Mouse (Mus musculus): Measurements from ENCODE around the gene Taf8. TPM values are rescaled to one million over a fixed set of nuclear protein-coding genes. Genes with fewer than 3 reads are reported as not detected.
A peak's percentile ranks its signal among the peaks of the same experiment; 100 is the strongest.

Gene Taf8
- polyA plus RNA-seq (2016; fragmentation: Nextera tagmentation; extraction: Ambion mirVana) = 28.7 and 30.3 TPM in 2 replicates

DNA sequence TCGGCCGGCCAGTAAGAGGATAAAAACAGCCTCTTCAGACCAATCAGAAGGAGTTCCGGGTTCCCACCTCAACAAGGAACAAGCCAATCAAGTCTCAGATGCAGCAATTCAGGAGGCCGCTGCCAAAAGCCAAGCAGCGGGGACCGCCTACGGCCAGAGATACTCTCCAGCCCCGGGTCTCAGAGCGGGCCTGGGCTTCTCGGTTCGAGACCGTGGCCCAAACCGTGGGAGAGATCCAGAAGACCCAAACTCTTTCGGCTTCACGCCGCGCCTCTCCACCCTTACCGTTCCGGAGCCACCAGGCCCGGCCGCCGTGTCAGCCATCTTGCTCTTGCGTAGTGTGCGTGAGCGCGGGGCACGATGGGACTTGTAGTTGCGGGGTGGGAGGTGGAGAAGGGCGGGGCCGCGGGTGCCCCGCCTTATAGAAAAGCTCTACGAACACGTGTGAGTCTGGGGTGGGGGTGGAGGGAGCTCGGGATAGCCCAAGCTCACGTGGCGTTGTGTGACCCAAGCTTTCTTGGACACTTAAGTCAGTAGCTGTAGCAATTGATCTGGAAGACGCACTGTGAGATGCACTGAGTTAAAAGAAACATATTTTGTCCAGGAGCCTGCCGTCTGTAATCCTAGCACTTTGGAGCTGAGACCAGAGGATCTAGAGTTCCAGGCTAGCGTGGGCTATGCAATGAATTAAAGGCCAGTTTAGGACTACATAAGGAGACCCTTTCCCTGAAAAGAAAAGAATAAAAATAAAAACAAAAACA is at the start of gene Taf8:
Gene Taf8, minus strand, starts transcription at position 347 of the 761 bp plus-strand sequence.
- Histone ChIP-seq H3K4me2 (replicated peaks) (peak within 1 kb of the TSS; percentile 88), H3K27ac (no peak within 1 kb of the TSS), H3K36me3 (peaks cover 16% of the 10 kb centered on the region), H3K27me3 (replicated peaks) (no peaks in the 10 kb centered on the region), H3K9me3 (no peaks in the 10 kb centered on the region), H3K9ac (peak within 1 kb of the TSS; percentile 62), H3K4me1 (peaks cover 18% of the 10 kb centered on the region), H3K4me3 (peak within 1 kb of the TSS; percentile 53)
- WGBS = 3% methylated on average over 40 of the region's 40 CpGs
- ATAC-seq (ENCODE audit: low FRiP score, low read depth) = peak; percentile 97

DNA sequence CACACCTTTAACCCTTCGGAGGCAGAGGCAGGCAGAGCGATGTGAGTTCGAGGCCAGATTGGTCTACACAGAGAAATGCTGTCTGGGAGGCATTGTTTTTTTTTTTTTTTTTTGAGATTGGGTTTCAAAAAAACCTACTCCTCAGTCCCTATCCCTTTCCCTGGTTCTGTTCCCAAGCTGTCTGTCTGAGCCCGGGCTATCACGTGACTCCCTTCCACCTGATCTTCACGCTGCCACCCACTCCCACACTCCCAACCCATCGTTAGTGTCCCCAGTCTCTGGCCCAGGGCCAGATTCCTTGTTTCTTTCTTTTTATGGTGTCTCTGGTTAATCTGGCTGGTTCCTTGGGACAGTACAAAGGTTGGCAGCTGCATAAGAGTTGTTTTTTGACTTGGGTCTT is 49.0 kb upstream of the Taf8 start:
- no peak for ATAC-seq (ENCODE audit: low FRiP score, low read depth)

DNA sequence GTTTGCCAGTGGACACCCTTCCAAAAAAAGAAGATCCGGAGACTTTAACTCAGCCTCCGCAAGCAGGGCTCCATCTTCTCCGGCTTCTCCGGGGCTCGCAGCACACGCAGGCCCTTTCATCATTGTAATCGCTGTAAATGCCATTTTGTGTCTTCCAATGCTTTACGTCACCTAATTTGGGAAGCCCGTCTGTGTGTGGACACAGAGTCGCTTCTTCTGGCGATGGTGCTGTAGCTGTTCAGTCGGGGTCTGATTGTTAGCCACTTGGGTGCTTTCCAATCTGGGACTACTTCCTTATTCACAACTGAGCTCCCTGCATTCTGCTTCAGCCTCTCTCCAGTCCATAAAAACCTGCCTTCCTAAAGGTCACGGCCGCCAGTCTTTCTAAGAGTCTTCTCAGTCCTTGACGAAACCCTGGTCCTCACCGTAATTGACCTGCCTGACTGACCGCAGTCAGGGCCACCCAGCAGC is 43.8 kb upstream of the Taf8 start:
- WGBS = 72% methylated on average over 17 of the region's 17 CpGs
- no peak overlapping the region for H3K4me2 ChIP-seq (replicated peaks)

More for the DNA sequence above, 49.0 kb upstream of the Taf8 start:
- Histone ChIP-seq H3K4me3 (no peak overlapping the region), H3K36me3 (no peaks in the 10 kb centered on the region), H3K27me3 (replicated peaks) (no peaks in the 10 kb centered on the region), H3K4me1 (no peaks in the 10 kb centered on the region), H3K9ac (no peak overlapping the region), H3K9me3 (no peaks in the 10 kb centered on the region), H3K27ac (no peak overlapping the region), H3K4me2 (replicated peaks) (no peak overlapping the region)
- WGBS = 80% methylated on average over 7 of the region's 7 CpGs

DNA sequence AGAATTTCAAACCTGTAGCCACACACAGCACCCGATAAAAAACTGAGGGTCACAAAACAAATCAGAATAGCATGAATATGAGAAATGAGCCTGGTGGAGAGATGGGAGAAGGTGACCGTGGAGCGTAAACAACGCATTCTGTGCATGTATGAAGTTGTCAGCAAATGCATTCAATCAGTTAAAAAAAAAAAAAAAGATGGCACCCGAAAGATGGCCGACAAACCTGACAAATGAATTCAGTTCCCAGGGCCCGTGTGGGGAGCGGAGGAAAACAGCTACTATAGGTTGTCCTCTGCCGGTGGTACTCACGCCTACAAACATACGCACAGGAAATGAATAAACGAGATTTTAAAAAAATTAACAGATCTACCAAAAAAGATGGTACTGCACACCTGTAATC is 43.1 kb upstream of the Taf8 start:
- Histone ChIP-seq H3K36me3 (no peaks in the 10 kb centered on the region), H3K9ac (no peak overlapping the region), H3K4me3 (no peak overlapping the region), H3K27me3 (replicated peaks) (no peaks in the 10 kb centered on the region), H3K4me2 (replicated peaks) (no peak overlapping the region), H3K27ac (no peak overlapping the region), H3K9me3 (no peaks in the 10 kb centered on the region), H3K4me1 (peaks cover 5% of the 10 kb centered on the region; the same call in 1 of the 2 replicates)
- ATAC-seq (ENCODE audit: low FRiP score, low read depth) = no peak
- WGBS = 90% methylated on average over 12 of the region's 12 CpGs

More for the DNA sequence above, 43.8 kb upstream of the Taf8 start:
- ATAC-seq (ENCODE audit: low FRiP score, low read depth) = no peak
- Histone ChIP-seq H3K9me3 (no peaks in the 10 kb centered on the region), H3K4me1 (peaks cover 5% of the 10 kb centered on the region; the same call in 1 of the 2 replicates), H3K27me3 (replicated peaks) (no peaks in the 10 kb centered on the region), H3K9ac (no peak overlapping the region), H3K36me3 (no peaks in the 10 kb centered on the region), H3K4me3 (no peak overlapping the region), H3K27ac (no peak overlapping the region)

DNA sequence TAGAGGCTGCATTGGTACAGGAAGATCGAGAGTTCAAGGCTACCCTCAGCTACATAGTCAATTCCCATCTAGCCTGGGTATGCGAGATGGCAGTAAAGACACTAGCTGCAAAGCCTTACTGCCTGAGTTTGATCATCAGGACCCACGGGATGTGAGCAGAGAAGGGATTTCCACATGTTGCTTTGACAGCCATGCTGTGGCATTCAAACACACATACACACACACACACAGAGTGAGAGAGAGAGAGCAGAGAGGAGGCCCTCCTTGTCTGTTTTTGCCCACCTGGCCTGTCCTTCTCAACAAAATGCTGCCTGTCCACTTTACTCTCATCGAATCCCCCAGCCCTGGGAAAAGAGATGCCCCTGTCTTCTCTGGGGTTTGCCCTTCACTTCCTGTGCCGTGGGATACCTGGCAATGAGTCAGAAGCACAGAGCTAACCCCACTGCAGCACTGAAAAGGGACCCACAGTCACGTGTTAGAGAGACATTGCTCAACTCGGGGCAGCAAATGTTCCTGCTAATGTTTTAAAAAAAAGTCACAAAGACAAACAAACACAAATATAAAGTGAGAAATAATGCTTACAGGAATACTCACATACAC is 41.1 kb upstream of the Taf8 start:
- no peaks in the 10 kb centered on the region for H3K27me3 ChIP-seq (replicated peaks)
- no peak overlapping the region for H3K4me2 ChIP-seq (replicated peaks)
- no peak overlapping the region for H3K27ac ChIP-seq
- H3K4me1 ChIP-seq = peaks cover 5% of the 10 kb centered on the region; the same call in 1 of the 2 replicates
- H3K36me3 ChIP-seq = no peaks in the 10 kb centered on the region
- ATAC-seq (ENCODE audit: low FRiP score, low read depth) = no peak
- 85% methylated on average over 7 of the region's 7 CpGs for WGBS
- no peak overlapping the region for H3K4me3 ChIP-seq
- H3K9me3 ChIP-seq = no peaks in the 10 kb centered on the region
- no peak overlapping the region for H3K9ac ChIP-seq

DNA sequence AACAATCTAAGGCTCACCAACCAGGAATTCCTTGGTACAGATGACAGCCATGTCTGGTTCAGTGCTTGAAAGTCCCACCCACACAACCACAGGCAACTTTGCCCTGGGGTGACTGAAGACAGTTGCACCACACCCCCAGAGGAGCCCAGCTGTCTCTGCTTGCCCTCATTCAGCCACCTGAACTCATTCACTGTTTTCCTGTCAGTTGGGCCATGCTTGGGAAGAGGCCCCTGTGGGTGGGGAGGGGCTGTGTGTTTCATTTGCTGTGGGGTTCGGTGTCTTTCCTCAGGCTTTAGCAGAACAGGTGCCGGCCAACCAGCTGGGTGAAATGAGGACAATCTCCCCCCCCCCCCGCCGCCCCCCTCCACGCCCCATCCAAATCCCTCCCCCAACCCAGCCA is 40.0 kb upstream of the Taf8 start:
- Histone ChIP-seq H3K9ac (no peak overlapping the region), H3K27me3 (replicated peaks) (no peaks in the 10 kb centered on the region), H3K27ac (no peak overlapping the region), H3K36me3 (no peaks in the 10 kb centered on the region), H3K9me3 (no peaks in the 10 kb centered on the region), H3K4me1 (peaks cover 5% of the 10 kb centered on the region; the same call in 1 of the 2 replicates), H3K4me2 (replicated peaks) (no peak overlapping the region), H3K4me3 (no peak overlapping the region)
- no peak for ATAC-seq (ENCODE audit: low FRiP score, low read depth)
- 41% methylated on average over 4 of the region's 5 CpGs for WGBS

DNA sequence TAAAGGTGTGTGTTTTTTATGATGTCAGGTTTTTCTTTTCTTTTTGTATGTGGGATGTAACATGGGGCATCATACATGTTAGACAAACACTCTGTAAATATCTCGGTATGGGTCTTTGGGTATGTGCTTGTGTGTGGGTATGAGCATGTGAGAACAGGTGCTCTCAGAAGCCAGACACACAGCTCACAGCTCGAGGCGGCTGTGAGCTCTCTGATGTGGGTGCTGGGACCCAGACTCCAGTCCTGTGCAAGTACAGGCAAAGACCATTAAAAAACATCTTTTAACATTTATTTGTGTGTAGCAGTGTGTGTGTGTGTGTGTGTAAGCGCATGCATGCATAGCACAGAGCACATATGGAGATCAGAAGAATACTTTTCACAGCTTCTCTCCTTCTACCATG is 37.0 kb upstream of the Taf8 start:
- H3K27me3 ChIP-seq (replicated peaks) = no peaks in the 10 kb centered on the region
- H3K4me1 ChIP-seq = peaks cover 5% of the 10 kb centered on the region; the same call in 1 of the 2 replicates
- H3K4me2 ChIP-seq (replicated peaks) = no peak overlapping the region
- no peak overlapping the region for H3K27ac ChIP-seq
- no peaks in the 10 kb centered on the region for H3K36me3 ChIP-seq
- no peak overlapping the region for H3K9ac ChIP-seq
- no peak overlapping the region for H3K4me3 ChIP-seq
- WGBS = 91% methylated on average over 4 of the region's 4 CpGs
- ATAC-seq (ENCODE audit: low FRiP score, low read depth) = no peak
- no peaks in the 10 kb centered on the region for H3K9me3 ChIP-seq

DNA sequence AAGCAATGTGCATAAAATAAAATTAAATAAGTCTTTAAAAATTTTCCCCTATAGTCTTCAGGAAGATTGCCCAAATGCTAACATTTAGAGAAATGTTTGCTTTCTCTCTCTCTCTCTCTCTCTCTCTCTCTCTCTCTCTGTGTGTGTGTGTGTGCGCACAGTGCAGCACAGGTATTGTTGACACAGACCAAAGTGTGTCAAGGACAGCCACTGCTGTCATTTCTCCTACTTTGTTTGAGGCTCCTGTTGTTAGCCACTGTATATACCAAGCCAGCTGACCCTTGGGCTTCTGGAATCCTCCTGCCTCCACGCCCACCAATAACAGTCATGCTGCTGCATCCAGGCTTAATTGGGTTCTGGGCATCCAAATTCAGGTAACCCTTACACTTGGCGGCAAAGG is 36.0 kb upstream of the Taf8 start:
- H3K9ac ChIP-seq = no peak overlapping the region
- H3K36me3 ChIP-seq = no peaks in the 10 kb centered on the region
- no peak overlapping the region for H3K27ac ChIP-seq
- ATAC-seq (ENCODE audit: low FRiP score, low read depth) = no peak
- H3K4me3 ChIP-seq = no peak overlapping the region
- no peaks in the 10 kb centered on the region for H3K27me3 ChIP-seq (replicated peaks)
- WGBS = 86% methylated on average over 3 of the region's 3 CpGs
- peaks cover 5% of the 10 kb centered on the region; the same call in 1 of the 2 replicates for H3K4me1 ChIP-seq
- no peak overlapping the region for H3K4me2 ChIP-seq (replicated peaks)
- H3K9me3 ChIP-seq = no peaks in the 10 kb centered on the region

DNA sequence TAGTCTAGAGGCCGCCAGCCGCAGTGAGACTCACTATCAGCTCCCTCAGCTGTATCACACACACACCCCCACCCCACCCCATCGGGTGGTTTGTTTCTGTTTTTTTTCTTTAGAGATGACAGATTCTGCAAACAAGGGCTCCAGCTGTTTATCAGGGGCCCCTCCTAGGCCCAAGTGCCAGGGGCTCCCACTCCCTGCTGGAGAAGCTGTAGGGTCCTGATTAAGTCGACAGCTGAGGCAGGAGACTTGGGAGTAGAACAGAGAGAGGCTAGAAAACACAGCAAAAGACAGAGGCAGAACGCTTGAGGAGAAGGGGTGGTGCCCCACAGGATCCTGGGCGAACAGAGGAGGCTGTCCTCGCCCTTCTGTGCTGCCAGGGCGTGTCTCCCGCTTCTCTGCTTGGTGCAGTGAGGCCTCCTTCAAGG is 33.7 kb upstream of the Taf8 start:
- H3K4me2 ChIP-seq (replicated peaks) = no peak overlapping the region
- H3K27ac ChIP-seq = no peak overlapping the region
- no peaks in the 10 kb centered on the region for H3K9me3 ChIP-seq
- no peak overlapping the region for H3K4me3 ChIP-seq
- 75% methylated on average over 9 of the region's 9 CpGs for WGBS
- no peak for ATAC-seq (ENCODE audit: low FRiP score, low read depth)
- H3K9ac ChIP-seq = no peak overlapping the region
- H3K27me3 ChIP-seq (replicated peaks) = no peaks in the 10 kb centered on the region
- H3K36me3 ChIP-seq = no peaks in the 10 kb centered on the region
- H3K4me1 ChIP-seq = no peaks in the 10 kb centered on the region

DNA sequence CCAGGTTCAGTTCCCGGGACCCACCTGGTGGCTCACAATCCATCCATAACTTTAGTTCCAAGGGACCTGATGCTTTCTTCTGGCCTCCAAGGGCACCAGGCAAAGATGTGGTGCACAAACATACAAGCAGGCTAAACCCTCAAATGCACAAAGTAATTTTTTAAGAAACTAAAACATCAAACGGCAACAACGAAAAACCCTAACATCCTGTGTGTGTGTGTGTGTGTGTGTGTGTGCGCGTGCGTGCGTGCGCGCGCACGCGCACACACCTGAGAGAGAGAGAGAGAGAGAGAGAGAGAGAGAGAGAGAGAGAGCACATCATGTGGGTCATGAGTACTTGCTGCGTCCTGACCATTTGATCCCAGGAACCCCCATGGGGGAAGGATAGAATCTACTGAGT is 31.6 kb upstream of the Taf8 start:
- Histone ChIP-seq H3K9me3 (no peaks in the 10 kb centered on the region), H3K36me3 (no peaks in the 10 kb centered on the region), H3K9ac (no peak overlapping the region), H3K4me3 (no peak overlapping the region), H3K27ac (no peak overlapping the region), H3K4me2 (replicated peaks) (no peak overlapping the region), H3K4me1 (no peaks in the 10 kb centered on the region), H3K27me3 (replicated peaks) (no peaks in the 10 kb centered on the region)
- 94% methylated on average over 13 of the region's 13 CpGs for WGBS
- no peak for ATAC-seq (ENCODE audit: low FRiP score, low read depth)

DNA sequence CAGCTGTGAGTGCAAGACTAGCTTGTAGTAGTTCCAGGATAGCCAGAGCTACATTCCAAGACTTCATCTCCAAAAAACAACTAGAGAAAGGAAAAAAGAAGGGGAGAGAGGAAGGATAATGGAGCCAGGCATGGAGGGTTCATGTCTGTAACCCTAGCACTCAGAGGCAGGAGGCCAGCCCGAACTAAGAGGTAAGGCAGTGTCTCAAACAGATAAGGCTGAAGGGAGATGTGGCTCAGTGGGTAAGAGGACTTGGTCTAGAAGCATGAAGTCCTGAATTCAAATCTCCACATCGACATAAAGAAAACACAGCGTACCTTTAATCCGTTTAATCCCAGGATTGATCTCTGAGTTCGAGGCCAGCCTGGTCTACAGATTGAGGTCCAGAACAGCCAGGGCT is 30.3 kb upstream of the Taf8 start:
- Histone ChIP-seq H3K36me3 (no peaks in the 10 kb centered on the region), H3K27me3 (replicated peaks) (no peaks in the 10 kb centered on the region), H3K9ac (no peak overlapping the region), H3K4me2 (replicated peaks) (no peak overlapping the region), H3K9me3 (no peaks in the 10 kb centered on the region), H3K4me1 (peaks cover 4% of the 10 kb centered on the region; the same call in 1 of the 2 replicates), H3K27ac (no peak overlapping the region), H3K4me3 (no peak overlapping the region)
- no peak for ATAC-seq (ENCODE audit: low FRiP score, low read depth)
- WGBS = 97% methylated on average over 5 of the region's 5 CpGs

DNA sequence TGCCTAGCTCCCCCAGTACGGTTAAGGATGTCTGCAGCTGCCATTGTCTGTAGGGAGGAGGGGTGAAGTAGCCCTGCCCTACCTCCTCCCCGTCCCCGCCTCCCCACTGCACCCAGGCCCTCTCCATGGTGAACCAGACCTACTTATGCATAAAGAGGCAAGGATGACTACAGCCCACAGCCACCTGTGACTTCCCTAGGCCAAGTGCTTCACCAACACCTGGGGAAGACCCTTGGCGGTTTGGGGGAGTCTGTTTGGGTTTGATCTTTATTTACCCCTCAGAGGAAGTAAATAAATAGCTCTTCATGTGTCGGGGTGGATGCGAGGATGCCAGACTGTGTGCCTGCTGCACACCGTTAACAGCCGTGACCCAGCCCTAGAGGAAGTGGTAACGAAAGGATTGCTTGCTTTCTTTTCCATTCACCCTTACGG is 29.3 kb upstream of the Taf8 start:
- Histone ChIP-seq H3K4me2 (replicated peaks) (no peak overlapping the region), H3K9ac (no peak overlapping the region), H3K36me3 (no peaks in the 10 kb centered on the region), H3K27me3 (replicated peaks) (no peaks in the 10 kb centered on the region), H3K27ac (no peak overlapping the region), H3K4me1 (peaks cover 6% of the 10 kb centered on the region; the same call in 1 of the 2 replicates), H3K9me3 (no peaks in the 10 kb centered on the region), H3K4me3 (no peak overlapping the region)
- 49% methylated on average over 10 of the region's 10 CpGs for WGBS
- ATAC-seq (ENCODE audit: low FRiP score, low read depth) = no peak
